24 mouse cellular contexts compared by ENCODE assay signal in genomic region chr16:70480494-70480893, GRCm38 (mm10).
"Had no signal": no experiment of that assay in that cellular context is flagged by ENCODE, and none has a peak within 500 bp of the region (broad histone marks: within the 10 kb centered on the region; RNA-seq: fewer than 3 reads in every experiment).

No protein-coding gene starts in this region.

- H3K36me3 ChIP-seq: heart, embryonic 10.5 days; heart, embryonic 12.5 days; hindbrain, embryonic 10.5 days; hindbrain, embryonic 12.5 days; intestine, embryonic 15.5 days; limb, embryonic 10.5 days; limb, embryonic 12.5 days had no signal

- H3K27me3 ChIP-seq: heart, embryonic 12.5 days; hindbrain, embryonic 12.5 days; intestine, embryonic 15.5 days; limb, embryonic 12.5 days had no signal

- H3K4me1 ChIP-seq: heart, embryonic 10.5 days; heart, embryonic 12.5 days; hindbrain, embryonic 10.5 days; hindbrain, embryonic 12.5 days; intestine, embryonic 15.5 days; limb, embryonic 10.5 days; limb, embryonic 12.5 days had no signal

- H3K9ac ChIP-seq: heart, embryonic 12.5 days; hindbrain, embryonic 12.5 days; hindbrain, embryonic 14.5 days; intestine, embryonic 15.5 days; limb, embryonic 12.5 days had no signal

- H3K4me3 ChIP-seq: gastrocnemius, adult 2 months; heart, embryonic 10.5 days; heart, embryonic 12.5 days; hindbrain, embryonic 10.5 days; hindbrain, embryonic 12.5 days; intestine, embryonic 15.5 days; layer of hippocampus, adult 2 months; left cerebral cortex, adult 2 months; limb, embryonic 10.5 days; limb, embryonic 12.5 days had no signal

- H3K9me3 ChIP-seq: heart, embryonic 10.5 days; heart, embryonic 12.5 days; hindbrain, embryonic 10.5 days; hindbrain, embryonic 12.5 days; intestine, embryonic 15.5 days; limb, embryonic 10.5 days; limb, embryonic 12.5 days had no signal

- H3K27ac ChIP-seq: gastrocnemius, adult 2 months; heart, embryonic 10.5 days; hindbrain, embryonic 10.5 days; hindbrain, embryonic 12.5 days; hindbrain, embryonic 14.5 days; intestine, embryonic 15.5 days; layer of hippocampus, adult 2 months; left cerebral cortex, adult 2 months; limb, embryonic 10.5 days; limb, embryonic 12.5 days had no signal

- H3K4me2 ChIP-seq: heart, embryonic 12.5 days; hindbrain, embryonic 12.5 days; hindbrain, embryonic 14.5 days; intestine, embryonic 15.5 days; limb, embryonic 12.5 days had no signal

- ATAC-seq: hindbrain, embryonic 16.5 days; inflammation-experienced regulatory T-cells, adult 6 months; intestine, embryonic 15.5 days; intestine, postnatal 0 days had no signal

- DNase-seq: gastrocnemius, adult 2 months; gastrocnemius, postnatal 10 days; gastrocnemius, postnatal 25 days; heart, adult 18-20 months; heart, postnatal 10 days; heart, postnatal 4 days; kidney, adult 18-20 months; kidney, adult 8-10 months; kidney, postnatal 10 days; kidney, postnatal 25 days; kidney, postnatal 4 days had no signal
